Mouse (Mus musculus) olfactory bulb, adult 2 months (tissue): ENCODE measurements around the gene 4933428G20Rik.

Experiments used
- CTCF ChIP-seq: fragments of 200-500 bp; IDR thresholded peaks from 2 replicates; pipeline ENCODE4 v1.5.1; 2012; ENCODE audit warnings: low read depth, mild to moderate bottlenecking, low read length, moderate library complexity; ENCODE audit not compliant: insufficient read depth
- POLR2A ChIP-seq: fragments of 200-500 bp; IDR thresholded peaks from 2 replicates; pipeline ENCODE4 v1.6.1; 2012; ENCODE audit warnings: mild to moderate bottlenecking, low read depth, low read length, moderate library complexity; ENCODE audit not compliant: insufficient read depth

DNA sequence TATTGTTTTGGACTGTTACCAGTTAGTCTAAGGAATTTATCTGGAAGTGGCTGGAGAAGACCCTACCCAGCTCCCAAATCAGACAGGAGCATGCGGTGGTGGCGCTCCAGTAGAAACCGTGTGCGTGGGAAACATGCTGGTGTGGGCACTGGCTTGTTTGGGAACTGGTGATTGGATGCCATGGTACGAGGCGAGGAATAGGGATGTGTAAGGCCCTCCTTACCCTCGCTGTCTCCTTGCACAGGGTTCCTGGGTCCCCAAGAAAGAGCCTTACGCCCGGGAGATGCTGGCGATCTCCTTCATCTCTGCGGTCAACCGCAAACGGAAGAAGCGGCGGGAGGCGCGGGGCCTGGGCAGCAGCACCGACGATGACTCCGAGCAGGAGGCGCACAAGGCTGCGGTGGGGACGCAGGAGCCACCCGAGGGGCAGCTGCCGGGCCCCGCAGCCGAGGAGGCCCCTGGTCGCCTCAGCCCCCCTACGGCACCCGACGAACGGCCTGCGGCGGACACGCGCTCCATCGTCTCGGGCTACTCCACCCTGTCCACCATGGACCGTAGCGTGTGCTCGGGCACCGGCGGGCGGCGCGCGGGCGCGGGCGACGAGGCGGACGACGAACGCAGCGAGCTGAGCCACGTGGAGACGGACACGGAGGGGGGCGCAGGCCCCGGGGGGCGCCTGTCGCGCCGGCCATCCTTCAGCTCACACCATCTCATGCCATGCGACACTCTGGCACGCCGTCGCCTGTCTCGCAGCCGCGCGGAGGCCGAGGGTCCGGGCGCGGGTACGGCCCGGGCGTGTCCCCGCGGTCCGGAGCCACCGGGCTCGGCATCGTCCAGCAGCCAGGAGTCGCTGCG lies at the start of gene 4933428G20Rik:
- no peak for TF ChIP-seq POLR2A
- no peak for TF ChIP-seq CTCF
